Mouse (Mus musculus): Measurements from ENCODE around the gene Slc22a2.

DNA sequence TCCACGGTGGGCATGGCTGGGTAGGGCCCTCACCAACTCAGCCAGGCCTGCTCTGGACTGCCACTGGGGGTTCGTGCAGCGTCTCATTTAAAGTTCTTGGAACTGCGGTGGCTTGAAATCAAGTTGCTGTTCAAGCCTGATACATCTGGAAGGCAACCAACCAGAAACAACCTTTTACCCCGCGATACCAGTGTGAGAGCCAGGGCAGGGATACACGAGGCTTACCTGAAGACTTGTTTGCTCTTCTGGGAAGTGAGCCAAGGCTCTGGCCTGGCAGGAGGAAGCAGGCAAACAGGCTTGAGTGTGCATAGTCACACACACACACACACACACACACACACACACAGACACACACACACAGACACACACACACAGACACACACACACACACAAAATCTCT is 91.7 kb downstream of the Slc22a2 start, which contains the start of gene Slc22a1:
- TF ChIP-seq CHD2 (IDR thresholded peaks at IDR 0.05; ENCODE audit: low read depth, low read length) (no peak), MAFK (IDR thresholded peaks at IDR 0.05; ENCODE audit: insufficient read depth, low read depth, low read length) (no peak), ZC3H11A (IDR thresholded peaks at IDR 0.05; ENCODE audit: borderline replicate concordance, low read depth, low read length) (no peak), ZNF384 (IDR thresholded peaks at IDR 0.05; ENCODE audit: low read depth, low read length) (no peak)
